Mouse (Mus musculus): ENCODE results near the gene Cyp4a32.
"Not testable (repeated sequence)": the region's sequence is repeated elsewhere in the genome, so short reads cannot be mapped to it uniquely, and the experiment has no call there.

GRCm38 (mm10) chr4:115625560-115625959 is 24.8 kb downstream of the Cyp4a32 start:
- TF ChIP-seq CTCF, POLR2A (IDR thresholded peaks at IDR 0.05; ENCODE audit: extremely low read depth, insufficient read depth, low read length): not testable (repeated sequence)
